Mouse (Mus musculus): ENCODE measurements at regions not wholly inside any gene's neighbourhood (a gene's known extent, or its start where the extent isn't known, plus 50 kb on each side); places are given as distances from the start of the nearest gene placed in this dataset.
"Not testable (repeated sequence)": the region's sequence is repeated elsewhere in the genome, so short reads cannot be mapped to it uniquely, and the experiment has no call there.

GRCm38 (mm10) chr6:48341367-48341766 is 54.0 kb upstream of the Krba1 start:
- DNase-seq (ENCODE audit: low spot score in 2 of 2) = not testable (repeated sequence)

GRCm38 (mm10) chr6:48336964-48337363 is 58.4 kb upstream of the Krba1 start:
- DNase-seq (ENCODE audit: low spot score in 2 of 2) = not testable (repeated sequence)

- no peak for DNase-seq (ENCODE audit: low spot score in 2 of 2)
Observed at GRCm38 (mm10) chr6:48288011-48288410, 107.4 kb upstream of the Krba1 start.

- not testable (repeated sequence) for DNase-seq (ENCODE audit: low spot score in 2 of 2)
Observed at GRCm38 (mm10) chr6:48279646-48280045, 115.7 kb upstream of the Krba1 start.

- DNase-seq (ENCODE audit: low spot score in 2 of 2) = not testable (repeated sequence)
Observed at GRCm38 (mm10) chr6:48261563-48261962, 133.8 kb upstream of the Krba1 start.

GRCm38 (mm10) chr6:48252989-48253388 is 142.4 kb upstream of the Krba1 start:
- not testable (repeated sequence) for DNase-seq (ENCODE audit: low spot score in 2 of 2)

- no peak for DNase-seq (ENCODE audit: low spot score in 2 of 2)
Observed at GRCm38 (mm10) chr6:48251954-48252353, 143.4 kb upstream of the Krba1 start.

- DNase-seq (ENCODE audit: low spot score in 2 of 2) = not testable (repeated sequence)
Observed at GRCm38 (mm10) chr6:48244191-48244590, 151.2 kb upstream of the Krba1 start.

- DNase-seq (ENCODE audit: low spot score in 2 of 2) = no peak
Observed at GRCm38 (mm10) chr6:48227431-48227830, 141.0 kb upstream of the Zfp746 start.

- no peak for DNase-seq (ENCODE audit: low spot score in 2 of 2)
Observed at GRCm38 (mm10) chr6:48224206-48224605, 137.8 kb upstream of the Zfp746 start.

GRCm38 (mm10) chr6:48222971-48223370 is 136.6 kb upstream of the Zfp746 start:
- no peak for DNase-seq (ENCODE audit: low spot score in 2 of 2)

- not testable (repeated sequence) for DNase-seq (ENCODE audit: low spot score in 2 of 2)
Observed at GRCm38 (mm10) chr6:48221806-48222205, 135.4 kb upstream of the Zfp746 start.

GRCm38 (mm10) chr6:48215212-48215611 is 128.8 kb upstream of the Zfp746 start:
- DNase-seq (ENCODE audit: low spot score in 2 of 2) = no peak

- no peak for DNase-seq (ENCODE audit: low spot score in 2 of 2)
Observed at GRCm38 (mm10) chr6:48209739-48210138, 123.3 kb upstream of the Zfp746 start.

GRCm38 (mm10) chr6:48209103-48209502 is 122.7 kb upstream of the Zfp746 start:
- no peak for DNase-seq (ENCODE audit: low spot score in 2 of 2)

- DNase-seq (ENCODE audit: low spot score in 2 of 2) = no peak
Observed at GRCm38 (mm10) chr6:48205722-48206121, 119.3 kb upstream of the Zfp746 start.

- no peak for DNase-seq (ENCODE audit: low spot score in 2 of 2)
Observed at GRCm38 (mm10) chr6:48199951-48200350, 113.6 kb upstream of the Zfp746 start.

- no peak for DNase-seq (ENCODE audit: low spot score in 2 of 2)
Observed at GRCm38 (mm10) chr6:48198806-48199205, 112.4 kb upstream of the Zfp746 start.

GRCm38 (mm10) chr6:48197696-48198378 is 111.4 kb upstream of the Zfp746 start:
- DNase-seq (ENCODE audit: low spot score in 2 of 2) = no peak

- DNase-seq (ENCODE audit: low spot score in 2 of 2) = not testable (repeated sequence)
Observed at GRCm38 (mm10) chr6:48188363-48188762, 102.0 kb upstream of the Zfp746 start.

- no peak for DNase-seq (ENCODE audit: low spot score in 2 of 2)
Observed at GRCm38 (mm10) chr6:48185311-48185710, 98.9 kb upstream of the Zfp746 start.

GRCm38 (mm10) chr6:48178360-48179120 is 92.1 kb upstream of the Zfp746 start:
- DNase-seq (ENCODE audit: low spot score in 2 of 2) = no peak

GRCm38 (mm10) chr6:48177936-48178335 is 91.5 kb upstream of the Zfp746 start:
- DNase-seq (ENCODE audit: low spot score in 2 of 2) = peak in 1 of 2 experiments; percentile 40
